ENCODE assay signal across 14 mouse cellular contexts in the genomic region with DNA sequence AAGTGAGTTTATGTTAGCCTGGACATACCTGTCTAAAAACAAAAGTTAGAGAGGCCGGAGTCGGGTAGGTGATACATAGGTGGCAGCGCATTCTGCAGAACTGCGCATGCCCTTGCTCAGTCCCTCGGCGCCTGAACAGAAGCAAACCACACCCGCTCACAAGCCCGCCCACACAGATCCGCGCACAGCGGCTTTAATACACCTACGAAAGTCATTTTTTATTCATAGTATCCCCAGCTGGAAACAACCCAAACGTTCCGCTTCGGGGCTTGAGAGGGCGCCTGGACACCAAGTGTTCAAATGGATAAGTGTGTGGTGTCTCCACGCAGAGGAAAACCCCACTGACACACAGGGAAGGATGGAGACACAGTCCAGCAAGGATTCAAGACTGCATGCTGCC. TPM values are rescaled to one million over a fixed set of nuclear protein-coding genes. Genes with fewer than 3 reads are reported as not detected.
A peak's percentile ranks its signal among the peaks of the same experiment; 100 is the strongest.
DNase-seq lines count a peak whose midpoint lies in the region; ATAC-seq lines count a peak whose summit lies in the region.
"Had no signal": no experiment of that assay in that cellular context is flagged by ENCODE, and none has a peak within 500 bp of the region (broad histone marks: within the 10 kb centered on the region; RNA-seq: fewer than 3 reads in every experiment).

No protein-coding gene starts in this region.

- H3K27me3 ChIP-seq in intestine, embryonic 15.5 days (replicated peaks), result peaks cover 31% of the 10 kb centered on the region
- H3K27me3 ChIP-seq in intestine, embryonic 16.5 days (replicated peaks; ENCODE audit: control insufficient read depth, insufficient read depth, low read length), result peaks cover 30% of the 10 kb centered on the region
- 0 out of 2 replicates have a peak, but pooled peaks cover 3% of the 10 kb centered on the region for H3K27me3 ChIP-seq in neural tube, embryonic 15.5 days (replicated peaks)
- H3K27me3 ChIP-seq: hindbrain, embryonic 15.5 days had no signal

- H3K9ac ChIP-seq in intestine, embryonic 15.5 days, result no peak overlapping the region
- no peak overlapping the region for H3K9ac ChIP-seq in intestine, embryonic 16.5 days (ENCODE audit: low read depth, low read length)
- no peak overlapping the region for H3K9ac ChIP-seq in neural tube, embryonic 15.5 days (replicated peaks)
- H3K9ac ChIP-seq: liver, embryonic 14.5 days had no signal

- 53% methylated on average over 17 of the region's 17 CpGs for WGBS in intestine, embryonic 15.5 days
- WGBS in intestine, embryonic 16.5 days, result 55% methylated on average over 17 of the region's 17 CpGs
- 56% methylated on average over 17 of the region's 17 CpGs for WGBS in neural tube, embryonic 15.5 days

- no peak overlapping the region for H3K4me3 ChIP-seq in intestine, embryonic 15.5 days (replicated peaks)
- no peak overlapping the region for H3K4me3 ChIP-seq in intestine, embryonic 16.5 days (ENCODE audit: low read length)
- H3K4me3 ChIP-seq in neural tube, embryonic 15.5 days (replicated peaks), result no peak overlapping the region
- H3K4me3 ChIP-seq: hindbrain, embryonic 15.5 days had no signal

- ATAC-seq in intestine, embryonic 15.5 days, result no peak
- ATAC-seq in intestine, embryonic 16.5 days, result no peak
- no peak for ATAC-seq in neural tube, embryonic 15.5 days (ENCODE audit: low FRiP score)

- no peak for DNase-seq in neural tube, embryonic 10.5 days (ENCODE audit: extremely low spot score, low spot score)
- peak; percentile 76 for DNase-seq in brain, adult 2 months (ENCODE audit: low read depth, low spot score)
- DNase-seq in telencephalon, adult 2 months (ENCODE audit: low read depth, low spot score), result peak; percentile 57
- no peak for DNase-seq in frontal cortex, postnatal 36 days (ENCODE audit: low spot score in 2 of 2)
- DNase-seq: adrenal gland, postnatal 25 days; cerebellum, postnatal 14 days; gastrocnemius, postnatal 10 days; right cerebral cortex, postnatal 4 days; thymus, adult 18-20 months had no signal

- H3K4me1 ChIP-seq in intestine, embryonic 15.5 days (replicated peaks), result peaks cover 22% of the 10 kb centered on the region
- peaks cover 8% of the 10 kb centered on the region for H3K4me1 ChIP-seq in intestine, embryonic 16.5 days (ENCODE audit: control insufficient read depth, insufficient read depth, low read length)
- peaks cover 36% of the 10 kb centered on the region for H3K4me1 ChIP-seq in neural tube, embryonic 15.5 days

- H3K9me3 ChIP-seq in intestine, embryonic 15.5 days, result no peaks in the 10 kb centered on the region
- 0 out of 2 replicates have a peak, but pooled peaks cover 1% of the 10 kb centered on the region for H3K9me3 ChIP-seq in intestine, embryonic 16.5 days (ENCODE audit: control insufficient read depth, low read length)
- no peaks in the 10 kb centered on the region for H3K9me3 ChIP-seq in neural tube, embryonic 15.5 days (replicated peaks)
- H3K9me3 ChIP-seq: hindbrain, embryonic 15.5 days had no signal

- H3K27ac ChIP-seq in intestine, embryonic 15.5 days, result no peak overlapping the region
- no peak overlapping the region for H3K27ac ChIP-seq in intestine, embryonic 16.5 days (ENCODE audit: low read length)
- H3K27ac ChIP-seq in neural tube, embryonic 15.5 days (replicated peaks), result no peak overlapping the region
- H3K27ac ChIP-seq: liver, embryonic 14.5 days had no signal

- peak overlapping the region; percentile 36; the same call in 1 of the 2 replicates for H3K4me2 ChIP-seq in intestine, embryonic 15.5 days (replicated peaks)
- H3K4me2 ChIP-seq in intestine, embryonic 16.5 days (ENCODE audit: low read depth, low read length), result no peak overlapping the region
- H3K4me2 ChIP-seq in neural tube, embryonic 15.5 days, result 0 out of 2 replicates have a peak overlapping the region, but pooled peaks have one; percentile 28
- H3K4me2 ChIP-seq: hindbrain, embryonic 15.5 days had no signal

- no peaks in the 10 kb centered on the region for H3K36me3 ChIP-seq in intestine, embryonic 15.5 days
- no peaks in the 10 kb centered on the region for H3K36me3 ChIP-seq in intestine, embryonic 16.5 days (ENCODE audit: control insufficient read depth, insufficient read depth, low read length)
- no peaks in the 10 kb centered on the region for H3K36me3 ChIP-seq in neural tube, embryonic 15.5 days
- H3K36me3 ChIP-seq: hindbrain, embryonic 15.5 days had no signal

RNA-seq across cellular contexts. Expression of a gene that starts 2.3 kb away (rescaled TPM):
- 0.48 and 1.2 TPM in 2 replicates for polyA plus RNA-seq in intestine, embryonic 15.5 days (2015; fragmentation: Nextera tagmentation; extraction: Ambion mirVana)
- 0.40 and 0.70 TPM in 2 replicates for polyA plus RNA-seq in intestine, embryonic 16.5 days (2015; fragmentation: Nextera tagmentation; extraction: Ambion mirVana)
- 5.2 and 5.7 TPM in 2 replicates for polyA plus RNA-seq in neural tube, embryonic 15.5 days (2015; fragmentation: Nextera tagmentation; extraction: Ambion mirVana)

RNA-seq across cellular contexts. Expression of a gene that starts 17.0 kb away (rescaled TPM):
- polyA plus RNA-seq in intestine, embryonic 15.5 days (2015; fragmentation: Nextera tagmentation; extraction: Ambion mirVana), result 108 and 120 TPM in 2 replicates
- 140 and 155 TPM in 2 replicates for polyA plus RNA-seq in intestine, embryonic 16.5 days (2015; fragmentation: Nextera tagmentation; extraction: Ambion mirVana)
- polyA plus RNA-seq in neural tube, embryonic 15.5 days (2015; fragmentation: Nextera tagmentation; extraction: Ambion mirVana), result 111 and 126 TPM in 2 replicates

RNA-seq across cellular contexts. Expression of a gene that starts 17.0 kb away (rescaled TPM):
- polyA plus RNA-seq in intestine, embryonic 15.5 days (2015; fragmentation: Nextera tagmentation; extraction: Ambion mirVana), result 80.9 and 85.8 TPM in 2 replicates
- polyA plus RNA-seq in intestine, embryonic 16.5 days (2015; fragmentation: Nextera tagmentation; extraction: Ambion mirVana), result 63.8 and 72.2 TPM in 2 replicates
- polyA plus RNA-seq in neural tube, embryonic 15.5 days (2015; fragmentation: Nextera tagmentation; extraction: Ambion mirVana), result 90.5 and 98.7 TPM in 2 replicates

RNA-seq across cellular contexts. Expression of a gene that starts 52.7 kb away (rescaled TPM):
- 33.6 and 51.6 TPM in 2 replicates for polyA plus RNA-seq in intestine, embryonic 15.5 days (2015; fragmentation: Nextera tagmentation; extraction: Ambion mirVana)
- 106 and 225 TPM in 2 replicates for polyA plus RNA-seq in intestine, embryonic 16.5 days (2015; fragmentation: Nextera tagmentation; extraction: Ambion mirVana)
- polyA plus RNA-seq in neural tube, embryonic 15.5 days (2015; fragmentation: Nextera tagmentation; extraction: Ambion mirVana), result 0.42 and 0.61 TPM in 2 replicates

Comparison
In these comparisons a context has a peak if more than half of its experiments do, and no peak if none do; other contexts are left out.
1. DNase-seq: peak in brain, adult 2 months (single experiment) and telencephalon, adult 2 months (single experiment); none in neural tube, embryonic 10.5 days (single experiment) and frontal cortex, postnatal 36 days (0 of 2).